Mouse (Mus musculus): ENCODE measurements around the gene Gm20388.
"Not testable (repeated sequence)": the region's sequence is repeated elsewhere in the genome, so short reads cannot be mapped to it uniquely, and the experiment has no call there.

The Gm20388 gene

DNA sequence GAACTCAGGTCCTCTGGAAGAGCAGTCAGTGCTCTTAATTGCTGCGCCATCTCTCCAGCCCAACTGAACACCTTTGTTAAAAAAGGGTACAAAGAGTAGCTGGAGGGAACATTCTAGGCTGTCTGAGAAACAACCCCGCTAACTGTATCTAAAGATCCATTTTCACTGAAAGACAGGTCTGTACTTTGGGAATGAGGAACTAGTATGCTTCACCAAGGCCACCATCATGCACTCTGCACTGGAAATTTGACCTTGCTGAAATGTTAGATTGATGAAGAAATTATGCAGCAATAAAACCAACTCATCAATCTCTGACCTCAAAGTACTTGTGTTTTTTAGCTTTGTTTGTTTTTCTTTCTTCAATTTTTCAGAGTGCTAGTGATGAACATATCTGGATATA is 3113.6 kb downstream of the Gm20388 start:
- no peak for DNase-seq (ENCODE audit: low read depth, low spot score)

DNA sequence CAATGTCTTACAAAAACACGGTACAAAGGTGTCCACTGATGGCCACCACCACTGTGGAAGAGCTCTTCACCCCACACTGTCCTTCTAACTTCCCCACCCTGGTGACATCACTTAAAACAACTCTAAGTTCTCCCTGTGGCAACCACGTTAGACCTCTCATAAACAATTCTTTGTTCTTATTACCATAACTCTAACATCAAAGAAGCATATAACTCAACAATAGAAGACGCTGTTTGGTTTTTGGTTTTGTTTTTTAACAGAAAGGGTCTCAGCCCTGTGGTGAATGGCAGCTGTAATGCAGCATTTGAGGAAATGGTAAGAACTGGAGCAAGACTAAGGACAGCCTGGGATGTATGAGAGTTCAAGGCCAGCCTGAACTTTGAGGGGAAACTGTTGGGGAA is 3115.3 kb downstream of the Gm20388 start:
- no peak for DNase-seq (ENCODE audit: low read depth, low spot score)

DNA sequence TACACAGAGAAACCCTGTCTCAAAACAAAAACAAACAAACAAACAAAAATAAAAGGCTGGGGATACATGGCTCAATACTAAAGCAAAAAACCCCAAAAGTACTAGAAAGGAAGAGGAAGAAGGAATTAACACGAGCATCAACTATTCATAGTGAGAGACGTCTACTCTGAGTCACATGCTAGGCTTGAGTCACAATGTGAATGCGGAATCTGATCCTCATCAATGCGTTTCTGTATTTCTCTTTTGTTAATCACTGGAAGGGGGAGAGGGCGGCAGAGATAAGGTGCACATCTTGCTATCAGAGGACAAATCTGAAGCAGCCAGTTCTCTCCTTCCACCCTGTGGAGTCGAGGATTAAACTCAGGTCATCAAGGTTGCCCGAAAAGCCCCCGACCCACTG is 3117.1 kb downstream of the Gm20388 start:
- DNase-seq (ENCODE audit: low read depth, low spot score), result no peak

DNA sequence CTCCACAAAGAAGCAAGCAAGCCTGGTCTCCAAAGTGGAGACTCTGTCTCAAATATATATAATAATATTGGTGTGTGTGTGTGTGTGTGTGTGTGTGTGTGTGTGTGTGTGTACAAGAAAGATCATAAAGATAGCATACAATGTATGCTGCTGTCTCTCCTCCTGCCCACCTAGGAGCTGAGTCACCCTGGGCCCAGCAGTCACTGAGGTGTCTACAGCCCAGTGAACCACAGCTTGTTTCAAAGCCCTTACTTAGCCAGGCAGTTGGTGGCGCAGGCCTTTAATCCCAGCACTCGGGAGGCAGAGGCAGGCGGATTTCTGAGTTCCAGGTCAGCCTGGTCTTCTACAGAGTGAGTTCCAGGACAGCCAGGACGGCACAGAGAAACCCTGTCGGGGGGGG is 3119.4 kb downstream of the Gm20388 start:
- DNase-seq (ENCODE audit: low read depth, low spot score), result not testable (repeated sequence)

DNA sequence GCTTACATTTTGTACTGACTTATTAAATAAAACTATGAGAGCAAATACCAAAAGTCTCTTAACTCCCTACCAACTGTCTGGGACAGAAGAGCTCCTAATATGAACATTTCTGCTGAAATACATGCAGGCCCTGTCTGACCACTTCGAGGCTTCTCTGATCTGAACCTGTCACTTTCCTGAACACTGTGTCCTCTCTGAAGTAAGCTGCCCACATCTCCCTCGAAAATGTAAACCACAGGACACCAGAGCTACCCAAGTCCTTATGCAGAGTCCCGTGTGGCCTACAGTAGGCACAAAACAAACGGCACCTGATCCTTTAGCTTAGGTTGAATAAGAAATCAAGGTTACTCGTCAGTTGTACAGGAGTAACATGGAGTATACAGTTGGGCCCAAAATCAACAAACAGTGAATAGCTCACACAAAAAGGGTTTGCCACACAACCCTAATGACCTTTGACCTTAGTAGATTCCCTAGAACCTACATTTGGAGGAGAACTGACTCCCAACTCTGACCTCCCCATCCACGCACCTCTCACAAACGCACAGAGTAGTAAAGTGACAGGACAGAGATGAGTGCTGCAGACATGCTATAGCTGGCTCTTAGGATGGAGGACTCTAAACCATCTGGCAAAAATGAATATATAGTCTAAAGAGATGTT is 3120.8 kb downstream of the Gm20388 start:
- no peak for DNase-seq (ENCODE audit: low read depth, low spot score)

DNA sequence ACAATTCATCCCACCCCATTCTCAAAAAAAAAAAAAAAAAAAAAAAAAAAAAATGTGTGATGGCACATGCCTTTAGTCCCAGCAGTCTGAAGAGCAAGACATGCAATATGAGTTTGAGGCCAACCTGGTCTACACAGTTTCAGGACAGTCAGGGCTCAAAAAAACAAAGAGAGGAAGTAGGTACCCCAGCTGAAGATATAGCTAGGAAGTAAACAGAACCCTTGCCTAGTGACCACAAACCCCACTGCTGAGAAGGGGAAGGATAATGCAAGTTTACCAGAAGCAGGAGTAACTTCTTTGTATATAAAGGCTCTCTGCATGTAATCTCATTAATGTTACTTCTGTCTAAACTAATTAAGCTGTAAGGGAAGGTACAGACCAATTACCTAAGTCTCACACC is 3122.1 kb downstream of the Gm20388 start:
- DNase-seq (ENCODE audit: low read depth, low spot score), result no peak

DNA sequence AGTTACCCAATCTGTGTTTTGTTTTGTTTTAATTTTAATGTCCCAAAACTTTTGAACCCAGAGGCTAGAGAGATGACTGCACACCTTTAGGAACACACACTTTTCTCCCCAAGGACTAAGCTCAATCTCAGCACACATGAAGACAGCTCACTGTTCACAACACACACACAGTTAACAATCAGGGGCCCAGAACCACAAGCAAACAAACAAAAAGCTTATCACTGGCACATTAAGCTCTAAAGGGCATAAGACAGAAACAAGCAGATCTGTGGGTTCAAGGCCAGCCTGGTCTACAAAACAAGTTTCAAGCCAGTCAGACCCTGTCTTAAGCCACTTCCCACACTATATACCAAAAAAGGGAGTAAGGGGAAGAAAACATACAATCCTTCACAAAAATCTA is 3122.8 kb downstream of the Gm20388 start:
- DNase-seq (ENCODE audit: low read depth, low spot score), result no peak

DNA sequence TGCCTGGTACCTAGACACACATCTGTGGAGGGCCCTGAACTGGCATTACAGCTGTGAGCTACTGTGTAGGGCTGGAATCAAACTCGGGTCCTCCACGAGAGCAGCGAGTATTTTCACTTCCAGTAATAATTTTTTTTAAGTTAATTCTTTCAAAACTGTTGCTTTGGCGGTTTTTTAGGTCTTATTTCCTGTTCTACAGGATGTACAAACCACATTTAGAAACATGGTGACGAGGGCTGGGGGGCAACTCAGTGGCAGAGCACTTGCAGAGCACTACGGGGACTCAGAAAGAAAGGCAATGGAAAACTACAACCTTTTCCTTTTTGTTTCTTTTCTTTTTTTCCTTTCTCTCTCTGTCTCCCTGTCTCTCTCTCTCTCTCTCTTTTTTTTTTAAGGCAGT is 3123.5 kb downstream of the Gm20388 start:
- no peak for DNase-seq (ENCODE audit: low read depth, low spot score)

DNA sequence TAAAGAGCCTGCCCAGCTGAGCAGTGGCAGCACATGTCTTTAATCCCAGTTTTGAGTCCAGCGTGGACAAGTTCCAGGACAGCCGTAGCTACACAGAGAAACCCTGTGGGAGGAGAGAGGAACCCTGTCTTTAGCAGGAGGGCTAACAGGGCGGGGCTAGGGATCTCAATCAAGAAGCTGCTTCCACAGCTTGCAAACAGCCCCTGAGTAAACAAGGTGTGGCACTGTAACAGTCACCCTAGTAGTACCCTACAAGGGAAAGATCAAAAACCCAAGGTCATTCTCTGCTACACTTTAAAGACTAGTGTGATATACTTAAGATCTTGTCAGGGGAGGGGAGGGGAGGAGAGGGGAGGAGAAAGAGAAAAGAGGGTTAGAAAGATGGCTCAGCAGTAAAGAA is 3126.3 kb downstream of the Gm20388 start:
- DNase-seq (ENCODE audit: low read depth, low spot score), result peak; percentile 93

DNA sequence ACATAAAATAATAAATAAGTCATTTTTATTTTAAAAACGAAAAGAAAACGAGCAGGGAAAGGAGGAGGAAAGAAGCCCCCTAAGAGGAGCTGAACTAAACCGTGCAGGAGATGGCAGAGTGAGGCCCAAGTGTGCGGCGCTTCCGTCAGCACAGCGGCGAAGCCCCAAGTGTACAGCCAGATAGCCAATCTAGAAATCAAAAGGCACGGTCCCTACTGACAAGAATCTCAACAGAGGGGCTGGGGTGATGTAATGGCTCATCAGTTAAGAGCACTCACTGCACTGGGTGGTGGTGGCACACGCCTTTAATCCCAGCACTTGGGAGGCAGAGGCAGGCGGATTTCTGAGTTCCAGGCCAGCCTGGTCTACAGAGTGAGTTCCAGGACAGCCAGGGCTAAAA is 3126.8 kb downstream of the Gm20388 start:
- peak; percentile 79 for DNase-seq (ENCODE audit: low read depth, low spot score)

DNA sequence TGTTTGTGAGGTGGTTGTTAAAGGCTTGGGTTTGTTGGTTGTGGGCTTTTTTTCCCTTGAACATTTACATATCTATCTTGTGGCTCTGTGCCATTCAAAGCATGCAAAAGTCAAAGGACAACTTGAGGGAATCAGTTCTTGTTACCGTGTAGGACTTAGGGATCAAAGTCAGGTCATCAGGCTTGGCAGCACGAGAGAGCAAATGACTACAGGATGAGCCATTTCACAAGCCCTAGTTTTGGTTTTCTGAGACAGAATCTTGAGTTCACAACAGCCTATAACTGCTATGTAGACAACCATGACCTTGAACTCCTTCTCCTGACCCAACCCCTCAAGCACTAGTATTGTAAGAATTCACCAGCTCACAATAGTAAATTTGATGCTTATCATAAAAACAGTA is 3127.7 kb downstream of the Gm20388 start:
- no peak for DNase-seq (ENCODE audit: low read depth, low spot score)

DNA sequence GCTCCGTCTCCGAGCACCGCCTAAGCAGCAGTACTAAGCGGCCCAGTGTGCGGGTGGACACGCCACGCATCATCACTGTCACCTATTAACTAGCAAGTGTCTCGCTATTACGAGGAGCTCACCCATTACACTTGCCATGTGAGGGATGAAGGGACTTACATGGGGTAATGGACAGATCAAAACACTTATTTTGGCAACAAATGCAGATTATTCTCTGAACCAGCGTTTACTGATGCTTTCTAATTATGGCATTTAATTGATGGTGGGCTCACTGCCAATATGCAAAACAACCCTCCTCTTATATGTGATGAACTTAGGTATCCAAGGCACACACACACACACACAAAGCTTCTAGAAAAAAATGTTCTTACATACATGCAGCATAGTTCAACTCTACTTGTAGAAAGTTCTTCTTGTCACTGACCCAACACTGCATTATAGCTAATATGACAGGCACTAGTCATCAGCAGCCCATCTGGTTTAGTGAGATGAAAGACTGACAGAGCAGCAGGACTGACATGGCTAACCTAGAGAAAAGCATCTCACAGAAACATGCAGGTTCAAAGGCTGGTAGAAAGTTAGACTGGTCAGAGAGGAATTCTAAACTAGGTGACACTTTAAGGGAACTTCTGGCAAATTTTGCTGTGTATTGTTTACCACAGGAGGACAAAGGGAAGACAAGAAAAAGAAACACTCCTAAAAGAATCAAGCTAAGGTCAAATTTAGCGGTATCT is 3128.9 kb downstream of the Gm20388 start:
- no peak for DNase-seq (ENCODE audit: low read depth, low spot score)

DNA sequence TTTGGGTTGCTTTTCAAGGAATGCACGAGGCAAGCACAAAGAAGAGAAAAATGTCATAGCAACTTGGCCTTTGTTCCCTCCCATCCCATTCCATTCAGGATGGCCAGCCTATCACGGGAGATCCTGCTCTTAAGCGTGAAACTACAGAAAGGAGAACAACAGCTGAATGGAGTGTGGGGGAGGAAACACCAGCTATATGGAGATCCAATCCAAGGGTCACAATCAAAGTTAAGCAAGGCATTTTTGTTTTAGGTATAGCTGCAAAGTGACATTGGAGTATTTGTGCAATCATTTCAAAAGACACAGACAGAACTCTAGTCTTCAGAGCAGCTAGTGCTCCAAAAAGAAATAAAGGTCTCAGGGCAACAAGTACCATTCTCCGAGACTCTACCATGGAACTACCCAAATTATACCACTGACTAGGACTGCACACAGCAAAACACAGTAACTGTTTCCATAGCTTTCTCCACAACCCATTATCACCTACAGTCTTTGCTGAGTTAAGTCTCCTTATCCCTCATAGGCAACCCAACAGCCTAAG is 3129.5 kb downstream of the Gm20388 start:
- peak; percentile 83 for DNase-seq (ENCODE audit: low read depth, low spot score)

DNA sequence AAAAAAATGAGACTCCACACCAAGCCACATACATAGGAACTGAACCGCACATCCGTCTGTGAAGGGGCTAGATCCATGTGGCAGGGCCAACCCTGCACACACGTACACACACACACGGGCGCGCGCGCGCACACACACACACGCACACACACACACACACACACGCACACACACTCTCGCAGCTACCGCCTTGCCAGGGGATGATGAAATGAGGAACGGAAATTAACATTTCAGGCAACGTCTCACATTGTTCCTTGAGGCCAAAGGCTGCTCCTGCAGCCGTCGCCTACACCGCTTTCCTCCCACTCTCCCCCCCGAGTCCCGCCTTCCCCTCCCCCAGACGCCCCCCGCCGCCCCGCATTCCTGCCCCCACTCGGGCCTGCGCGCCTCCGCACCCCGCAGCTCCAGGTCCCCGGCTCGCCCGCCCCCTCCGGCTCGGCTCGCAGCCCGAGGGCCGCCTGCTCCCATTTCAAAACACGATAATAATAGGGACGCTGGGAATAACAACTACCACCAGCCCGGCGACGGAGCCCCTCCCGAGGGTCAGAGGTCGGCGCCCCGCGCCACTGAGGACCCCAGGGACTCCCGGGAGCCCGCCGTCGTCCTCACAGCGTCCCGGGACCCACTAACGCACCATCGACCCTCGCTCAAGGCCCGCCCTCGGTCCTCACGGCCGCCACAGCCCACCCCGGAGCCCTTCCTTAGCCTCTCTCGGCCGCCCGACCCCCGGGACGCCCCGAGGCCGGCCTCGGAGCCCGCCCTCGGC is 3130.6 kb downstream of the Gm20388 start:
- DNase-seq (ENCODE audit: low read depth, low spot score), result peak; percentile 71

DNA sequence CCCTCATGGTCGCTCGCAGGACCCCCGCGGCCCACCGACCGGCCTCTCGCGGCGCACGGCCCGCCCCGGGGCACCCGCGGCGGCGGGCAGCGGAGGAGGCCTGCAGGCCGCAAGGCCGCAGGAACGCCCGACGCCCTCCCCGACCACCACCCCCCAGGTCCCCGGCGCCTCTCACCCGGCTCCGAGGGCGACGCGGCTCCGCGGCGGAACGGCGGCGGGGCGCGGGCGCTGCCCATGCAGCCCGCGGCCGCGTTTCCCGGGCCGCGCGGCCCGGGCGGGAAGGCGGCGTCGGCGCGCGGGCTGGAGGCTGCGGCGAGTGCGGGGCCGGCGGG is 3131.1 kb downstream of the Gm20388 start:
- DNase-seq (ENCODE audit: low read depth, low spot score), result no peak

DNA sequence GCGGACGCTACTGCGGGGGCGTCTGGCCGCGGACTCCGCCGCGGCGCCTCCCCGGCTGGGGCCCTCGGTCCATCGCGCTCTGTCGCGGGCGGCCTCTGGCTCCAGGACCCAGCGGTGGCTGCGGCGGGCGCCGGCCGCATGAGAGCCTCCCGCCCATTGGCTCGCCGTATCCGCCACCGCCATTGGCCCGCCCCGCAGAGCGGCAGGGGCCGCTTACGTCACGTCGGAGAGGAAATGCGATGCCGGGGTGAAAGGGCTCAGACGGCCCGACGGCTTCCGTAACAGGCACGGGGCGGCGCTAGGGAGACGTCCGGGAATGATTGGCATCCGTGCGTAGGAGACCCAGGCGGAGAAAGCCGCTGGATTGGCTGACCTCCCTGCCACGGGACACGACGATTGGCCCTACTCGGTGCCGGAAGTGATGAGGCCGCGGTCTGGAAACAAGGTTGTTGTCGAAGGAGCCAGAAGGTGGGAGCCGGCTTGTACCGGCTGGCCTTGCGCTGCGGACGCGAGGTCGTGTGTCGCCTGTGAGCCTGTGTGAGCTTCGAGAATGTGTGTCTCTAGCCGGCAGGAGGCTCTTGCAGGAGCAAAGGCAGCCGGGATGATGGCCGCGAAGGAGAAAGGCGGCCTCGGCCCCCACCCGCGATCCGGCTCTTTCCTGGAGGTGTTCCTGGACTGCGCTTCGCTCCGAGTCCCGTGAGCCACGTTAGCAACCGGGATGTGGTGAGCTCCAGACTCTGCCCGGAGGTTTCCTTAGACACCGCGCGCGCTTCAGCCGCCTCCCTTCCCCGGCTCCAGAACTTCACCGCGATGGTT is 3131.7 kb downstream of the Gm20388 start, which contains the start of gene Ankrd11:
TSS of gene Ankrd11 (minus strand) at position 120 of the 816 bp plus-strand sequence.
- peak; percentile 100 for DNase-seq (ENCODE audit: low read depth, low spot score)

DNA sequence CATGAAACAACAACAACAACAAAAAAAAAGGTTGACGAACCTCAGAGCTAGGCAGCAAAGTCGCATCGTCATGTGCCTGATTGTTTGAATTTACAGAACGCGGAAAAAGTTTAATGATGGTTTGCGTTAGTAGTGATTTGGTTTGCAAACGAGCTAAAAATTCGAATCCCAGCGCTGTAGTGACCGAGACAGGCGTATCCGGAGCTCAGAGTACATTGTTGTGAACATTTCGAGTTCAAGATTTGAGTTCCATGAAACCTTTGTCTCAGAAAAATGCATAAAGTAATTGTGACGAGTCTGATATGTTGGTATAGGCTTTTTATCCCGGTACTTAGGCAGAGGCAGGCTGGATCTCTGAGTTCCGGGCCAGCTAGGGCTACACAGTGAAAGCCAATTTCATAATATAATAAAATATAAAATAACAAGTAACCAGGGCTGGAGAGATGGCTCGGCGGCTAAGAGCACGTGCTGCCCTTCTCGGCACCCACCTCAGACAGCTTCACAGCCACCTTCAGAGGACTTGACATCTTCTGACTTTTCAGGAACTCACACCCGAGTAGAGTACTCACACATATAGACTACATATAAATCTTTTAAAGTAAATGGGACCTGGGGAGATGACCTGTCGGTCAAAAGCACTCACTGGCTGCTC is 3132.5 kb downstream of the Gm20388 start:
- DNase-seq (ENCODE audit: low read depth, low spot score), result no peak

DNA sequence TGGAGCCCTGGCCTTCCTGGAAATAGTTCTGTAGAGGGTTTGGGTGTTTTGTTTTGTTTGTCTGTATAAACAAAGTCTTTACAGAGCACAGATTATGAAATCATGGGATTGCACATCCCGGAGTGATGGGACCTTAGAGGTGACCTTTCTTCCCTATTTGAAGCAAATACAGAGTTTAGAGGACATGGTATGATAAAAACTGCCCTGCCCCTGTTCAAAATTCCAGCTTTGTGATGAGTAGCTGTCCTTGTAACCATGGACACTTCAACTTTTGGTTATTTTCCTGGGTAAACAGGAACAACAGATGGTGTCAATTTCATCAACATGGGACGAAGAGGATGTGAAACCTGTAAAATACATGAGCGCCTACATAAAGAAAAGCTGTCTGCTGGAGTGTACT is 3133.3 kb downstream of the Gm20388 start:
- no peak for DNase-seq (ENCODE audit: low read depth, low spot score)

DNA sequence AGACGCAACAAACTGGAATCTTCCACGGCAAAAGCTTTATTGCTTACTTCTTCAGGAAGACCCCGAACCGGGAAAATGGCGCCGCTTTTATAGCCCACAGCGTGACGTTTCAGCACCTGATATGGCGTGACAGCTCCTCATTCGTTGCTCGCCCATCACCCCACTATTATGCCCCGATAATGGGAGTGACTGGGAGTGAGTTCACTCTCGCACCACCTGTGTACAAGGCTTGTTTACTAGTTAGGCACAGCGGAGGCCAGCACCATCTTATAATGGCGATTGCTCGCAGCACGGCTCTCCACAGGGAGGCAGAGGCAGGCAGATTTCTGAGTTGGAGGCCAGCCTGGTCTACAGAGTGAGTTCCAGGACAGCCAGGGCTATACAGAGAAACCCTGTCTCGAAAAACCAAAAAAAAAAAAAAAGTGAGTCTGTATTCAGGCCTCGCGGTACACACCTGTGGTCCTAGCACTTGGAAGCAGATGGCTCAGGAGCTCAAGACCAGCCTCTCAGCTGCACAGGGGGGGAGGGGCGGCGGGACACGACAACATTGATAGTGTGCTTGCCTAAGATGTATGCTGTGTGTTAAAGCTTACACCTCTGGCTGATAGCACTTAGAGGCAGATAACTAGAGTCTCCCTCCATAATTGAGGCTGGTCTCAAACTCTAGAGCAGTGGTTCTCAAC is 3134.2 kb downstream of the Gm20388 start:
- DNase-seq (ENCODE audit: low read depth, low spot score), result peak; percentile 54

DNA sequence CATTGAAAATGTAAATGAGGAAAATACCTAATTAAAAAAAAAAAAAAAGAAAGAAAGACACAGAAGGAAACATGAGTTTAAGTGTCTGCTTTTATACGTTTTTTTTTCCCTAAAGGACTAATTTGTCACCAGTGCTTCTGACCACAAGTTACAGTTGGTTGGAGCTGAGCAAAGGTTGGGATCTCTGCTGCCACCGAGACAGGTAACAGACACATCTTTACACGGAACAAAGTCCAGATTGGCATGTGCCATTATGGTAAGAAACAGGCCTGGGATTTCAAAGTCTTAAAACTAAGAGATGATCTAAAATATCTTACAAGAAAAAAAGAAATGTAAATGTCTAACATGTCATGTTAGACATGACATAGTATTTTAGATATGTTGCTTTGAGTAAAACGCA is 3136.1 kb downstream of the Gm20388 start:
- no peak for DNase-seq (ENCODE audit: low read depth, low spot score)

DNA sequence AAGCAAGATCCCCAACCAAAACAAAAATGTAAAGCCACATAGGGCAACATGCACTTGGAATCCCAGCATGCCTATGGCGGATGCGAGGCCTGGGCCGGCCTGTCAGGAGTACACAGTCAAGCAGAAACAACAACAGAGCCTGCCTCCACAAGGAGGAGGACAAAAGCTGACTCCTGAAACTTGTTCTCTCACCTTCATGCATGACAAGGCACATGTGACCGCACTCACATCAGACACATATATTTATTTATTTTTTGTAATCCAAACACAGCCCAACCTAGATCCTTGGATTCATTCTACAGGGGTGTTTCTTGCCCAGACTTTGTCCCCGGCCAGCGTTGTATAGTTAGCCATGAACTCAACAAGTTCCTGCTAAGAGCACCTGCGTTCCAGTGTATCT is 3137.2 kb downstream of the Gm20388 start:
- no peak for DNase-seq (ENCODE audit: low read depth, low spot score)

All from ES-CJ7 (cell line).